Mouse (Mus musculus) c-Kit-positive CD71-negative TER-119-negative erythroid progenitor cells, embryonic 14.5 days (primary cell): ENCODE measurements around the gene Nup93.

Source experiments
- DNase-seq: peaks from one replicate; pipeline ENCODE4 v3.0.0-alpha.2; 2013; ENCODE audit warnings: low read depth

Gene Nup93

GRCm38 (mm10) chr8:94187290-94188002, 26.9 kb upstream of the Nup93 start:
- no peak for DNase-seq

- DNase-seq, result no peak
Observed at GRCm38 (mm10) chr8:94189275-94190031, 24.9 kb upstream of the Nup93 start.

DNA sequence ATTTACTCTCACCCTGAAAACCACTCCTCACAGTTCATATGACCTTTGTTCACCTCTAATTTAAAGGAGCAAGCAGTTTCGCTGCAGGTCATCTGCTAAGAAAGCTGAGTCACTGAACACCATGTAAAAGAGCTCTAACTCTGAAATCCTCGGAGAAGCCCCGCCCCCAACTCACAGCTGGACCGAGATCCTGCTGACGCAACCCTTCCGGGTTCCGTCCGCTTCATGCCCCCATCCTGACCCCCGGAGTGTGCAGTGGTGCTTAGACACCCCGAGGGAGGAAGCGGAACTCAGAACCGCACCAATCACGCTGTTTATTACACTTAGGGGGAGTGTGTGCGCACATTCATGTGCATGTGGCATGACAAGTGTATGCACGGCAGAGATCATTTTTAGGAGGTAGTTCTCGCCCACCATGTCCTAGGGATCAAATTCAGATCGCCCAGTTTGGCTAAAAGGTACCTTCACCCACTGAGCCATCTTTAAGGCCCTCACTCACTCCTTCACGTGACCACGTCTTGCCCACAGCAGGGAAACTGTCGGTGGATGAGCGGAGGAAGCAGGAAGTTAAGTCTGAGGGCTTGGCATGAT, 23.2 kb upstream of the Nup93 start:
- DNase-seq, result peak; percentile 76

GRCm38 (mm10) chr8:94192926-94193325, 21.4 kb upstream of the Nup93 start:
- no peak for DNase-seq

- DNase-seq, result no peak
Observed at GRCm38 (mm10) chr8:94194591-94195223, 19.7 kb upstream of the Nup93 start.

GRCm38 (mm10) chr8:94199202-94199869, 15.0 kb upstream of the Nup93 start:
- DNase-seq, result peak; percentile 76

- DNase-seq, result no peak
Observed at GRCm38 (mm10) chr8:94204043-94204442, 10.3 kb upstream of the Nup93 start.

- DNase-seq, result peak; percentile 60
Observed at GRCm38 (mm10) chr8:94205736-94206135, 8.6 kb upstream of the Nup93 start.

DNA sequence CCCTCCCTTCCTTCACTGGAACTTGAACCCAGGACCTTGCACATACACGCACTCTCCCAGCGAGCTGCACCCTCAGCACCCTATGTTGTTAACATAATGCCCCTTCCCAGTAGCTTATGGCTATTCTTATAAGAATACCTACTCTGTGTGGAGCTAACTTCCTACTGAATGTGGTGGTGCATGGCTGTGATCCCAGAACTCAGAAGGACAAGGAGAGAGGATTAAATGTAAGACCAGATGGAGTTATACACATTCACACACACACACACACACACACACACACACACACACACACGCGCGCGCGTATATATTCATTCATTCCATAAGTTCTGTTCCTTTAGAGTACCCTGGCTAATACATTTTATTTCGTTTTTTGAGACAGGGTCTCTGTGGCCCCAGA, 8.1 kb upstream of the Nup93 start:
- DNase-seq, result no peak

DNA sequence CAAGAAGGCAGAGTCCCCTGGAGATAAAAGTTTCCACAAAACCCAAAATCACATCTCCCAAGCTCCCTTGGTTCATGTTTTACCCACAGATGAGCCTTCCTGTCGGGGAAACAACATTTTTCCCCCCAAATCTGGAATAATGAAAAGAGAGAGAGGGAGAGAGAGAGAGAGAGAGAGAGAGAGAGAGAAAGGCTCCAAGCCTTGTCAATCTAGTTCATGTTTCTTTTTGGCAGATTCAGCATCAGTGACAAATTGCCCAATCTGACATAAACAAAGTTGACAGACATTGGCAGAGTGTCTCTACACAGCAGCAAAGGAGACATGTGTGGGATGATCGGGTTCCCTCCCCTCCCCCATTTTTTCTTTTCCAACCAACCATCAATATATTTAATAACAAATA, 6.9 kb upstream of the Nup93 start:
- no peak for DNase-seq

GRCm38 (mm10) chr8:94209639-94210038, 4.7 kb upstream of the Nup93 start:
- DNase-seq, result no peak

GRCm38 (mm10) chr8:94210225-94210624, 4.1 kb upstream of the Nup93 start:
- no peak for DNase-seq

GRCm38 (mm10) chr8:94213819-94214218, 545 bp upstream of the Nup93 start:
- DNase-seq, result no peak

DNA sequence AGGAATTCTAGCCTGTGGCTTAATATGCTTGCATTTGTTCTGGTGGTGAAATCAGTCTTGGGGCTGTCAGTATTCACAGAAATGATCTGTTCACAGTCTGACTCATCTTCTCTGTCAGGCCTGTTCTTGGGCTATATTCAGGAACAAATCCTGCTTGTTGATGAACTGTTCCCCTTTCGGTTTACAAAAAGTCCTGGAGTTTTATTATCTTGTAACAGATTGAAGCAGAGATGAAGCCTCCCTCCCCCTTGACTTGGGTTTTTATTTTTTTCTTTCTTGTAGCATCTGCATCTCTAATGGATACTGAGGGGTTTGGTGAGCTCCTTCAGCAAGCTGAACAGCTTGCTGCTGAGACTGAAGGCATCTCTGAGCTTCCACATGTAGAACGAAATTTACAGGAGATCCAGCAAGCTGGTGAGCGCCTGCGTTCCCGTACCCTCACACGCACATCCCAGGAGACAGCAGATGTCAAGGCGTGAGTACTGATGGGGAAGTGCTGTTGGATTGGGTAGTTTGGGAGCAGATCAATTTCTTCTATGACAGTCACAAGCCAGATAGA, 13.1 kb downstream of the Nup93 start:
- DNase-seq, result no peak

DNA sequence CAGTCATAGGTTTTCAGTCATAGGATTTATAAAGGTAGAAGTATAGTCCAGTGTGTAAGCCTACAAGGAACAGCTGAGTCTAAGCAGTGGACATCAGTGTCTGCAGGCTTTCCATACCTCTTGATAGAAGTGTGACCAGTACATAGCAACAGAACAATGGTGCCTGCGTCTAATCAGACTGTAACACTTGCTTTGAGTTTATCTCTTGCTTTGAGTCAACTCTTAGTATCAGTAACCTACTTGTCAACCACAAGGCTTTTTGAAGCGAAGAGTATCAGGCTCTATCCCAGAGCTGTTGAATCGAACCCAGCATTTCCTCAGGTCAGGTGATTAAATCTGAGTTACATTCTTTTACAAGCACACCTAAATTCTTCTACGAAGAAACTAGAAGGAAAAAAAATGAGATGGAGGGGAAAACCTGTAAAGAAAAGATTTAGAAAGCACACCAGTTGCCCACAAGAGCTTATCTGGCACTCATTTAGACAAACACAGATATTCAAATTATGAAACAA, 25.9 kb downstream of the Nup93 start:
- DNase-seq, result no peak

- DNase-seq, result no peak
Observed at GRCm38 (mm10) chr8:94249836-94250435, 35.6 kb downstream of the Nup93 start.

DNA sequence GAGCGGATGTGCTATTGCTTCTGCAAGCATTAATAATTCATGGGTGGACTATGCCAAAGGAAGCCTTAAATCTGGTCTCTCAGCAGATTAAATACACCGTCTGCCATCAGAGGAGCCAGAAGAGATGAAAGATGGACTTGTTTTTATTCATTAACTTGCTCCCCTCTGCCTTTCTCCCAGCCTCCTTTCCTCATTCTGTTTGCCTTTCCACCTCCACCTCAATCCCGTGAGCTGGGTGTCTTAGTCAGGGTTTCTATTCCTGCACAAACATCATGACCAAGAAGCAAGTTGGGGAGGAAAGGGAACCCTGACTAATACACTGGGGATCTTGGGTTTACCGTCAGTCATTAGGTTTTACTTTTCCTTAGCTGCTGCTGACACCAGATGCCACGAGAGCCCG, 44.5 kb downstream of the Nup93 start:
- DNase-seq, result no peak

GRCm38 (mm10) chr8:94262626-94263297, 48.4 kb downstream of the Nup93 start:
- no peak for DNase-seq

GRCm38 (mm10) chr8:94266344-94267191, 52.2 kb downstream of the Nup93 start:
- DNase-seq, result no peak
